Mouse (Mus musculus) kidney, embryonic 16.5 days (tissue): ENCODE data around the gene Scnn1a. TPM values are rescaled to one million over a fixed set of nuclear protein-coding genes. Genes with fewer than 3 reads are reported as not detected.
A peak's percentile ranks its signal among the peaks of the same experiment; 100 is the strongest.

Experiments used
- ATAC-seq: fragments of 200-750 bp; cut with Nextera tagmentation; 2 replicates; pipeline ENCODE4 v1.8.0; 2017; ENCODE audit warnings: moderate TSS enrichment; ENCODE audit not compliant: low FRiP score, low TSS enrichment
- H3K27ac ChIP-seq: fragments of 300-500 bp; sonication (generic); 2 replicates; pipeline ENCODE4 v1.5.1; 2014; ENCODE audit warnings: low read length
- H3K27me3 ChIP-seq: fragments of 300-500 bp; sonication (generic); 2 replicates; pipeline ENCODE4 v1.6.1; 2014; ENCODE audit warnings: low read length, control low read depth, mixed read lengths; ENCODE audit not compliant: insufficient read depth
- H3K36me3 ChIP-seq: fragments of 300-500 bp; sonication (generic); 2 replicates; pipeline ENCODE4 v1.6.1; 2014; ENCODE audit warnings: low read length, control low read depth, mixed read lengths; ENCODE audit not compliant: insufficient read depth
- H3K4me1 ChIP-seq: fragments of 300-500 bp; sonication (generic); 2 replicates; pipeline ENCODE4 v1.6.1; 2014; ENCODE audit warnings: low read length, control low read depth, mixed read lengths; ENCODE audit not compliant: insufficient read depth
- H3K4me2 ChIP-seq: fragments of 300-500 bp; sonication (generic); replicated peaks from 2 replicates; pipeline ENCODE4 v1.6.1; 2014; ENCODE audit warnings: low read depth, low read length
- H3K4me3 ChIP-seq: fragments of 300-500 bp; sonication (generic); 2 replicates; pipeline ENCODE4 v1.5.1; 2014; ENCODE audit warnings: mild to moderate bottlenecking, low read length
- H3K9ac ChIP-seq: fragments of 300-500 bp; sonication (generic); replicated peaks from 2 replicates; pipeline ENCODE4 v1.6.1; 2014; ENCODE audit warnings: low read length
- H3K9me3 ChIP-seq: fragments of 300-500 bp; sonication (generic); 2 replicates; pipeline ENCODE4 v1.6.1; 2016; ENCODE audit warnings: low read length, control low read depth
- WGBS: fragments of 180-500 bp; shearing (Covaris S2); extraction: QIAGEN DNeasy Blood & Tissue Kit; methylation state at CpG from one replicate; pipeline ENCODE4 v1.1.7; 2014; 5-methylcytosine and 5-hydroxymethylcytosine counted together
- polyA plus RNA-seq: library from polyadenylated mRNA; unstranded; fragments of >200 nt; fragmentation: Nextera tagmentation; extraction: Ambion mirVana; gene quantifications from 2 replicates; pipeline ENCODE4 v1.2.1, GENCODE M21; 2015

The Scnn1a gene
- polyA plus RNA-seq, 1 experiment from 2014 or later: 7.7 TPM

DNA sequence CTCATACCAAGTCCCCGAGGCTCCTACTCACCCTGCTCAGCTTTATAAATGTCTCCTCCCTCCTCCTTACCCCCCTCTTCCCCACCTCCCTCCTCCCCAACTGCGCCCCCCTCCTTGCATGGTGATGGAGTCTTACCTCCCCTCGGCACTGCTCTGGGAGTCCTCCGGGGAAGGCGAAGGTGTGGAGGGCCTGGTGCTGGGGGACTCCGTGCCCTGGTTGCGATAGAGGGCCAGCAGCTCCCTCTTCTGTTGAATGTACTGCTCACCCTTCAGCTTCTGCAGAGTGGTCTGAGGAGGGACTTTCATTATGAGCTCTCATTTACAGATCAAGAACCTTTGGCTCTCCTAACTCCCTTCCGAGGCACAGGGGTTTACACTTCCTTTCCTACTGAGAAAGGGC lies 44.0 kb downstream of the Scnn1a start:
- H3K36me3 ChIP-seq: peaks cover 32% of the 10 kb centered on the region
- WGBS: 11% methylated on average over 8 of the region's 8 CpGs
- peaks cover 40% of the 10 kb centered on the region for H3K4me1 ChIP-seq
- no peak overlapping the region for H3K27ac ChIP-seq
- H3K4me2 ChIP-seq: no peak overlapping the region
- H3K9ac ChIP-seq: no peak overlapping the region
- no peak overlapping the region for H3K4me3 ChIP-seq
- H3K9me3 ChIP-seq: no peaks in the 10 kb centered on the region
- no peaks in the 10 kb centered on the region for H3K27me3 ChIP-seq
- peak; percentile 43; the same call in 1 of the 2 replicates for ATAC-seq

GRCm38 (mm10) chr6:125365522-125365921 lies 45.1 kb downstream of the Scnn1a start:
- no peak overlapping the region for H3K4me3 ChIP-seq
- H3K9me3 ChIP-seq: no peaks in the 10 kb centered on the region
- peaks cover 37% of the 10 kb centered on the region for H3K4me1 ChIP-seq
- no peak overlapping the region for H3K4me2 ChIP-seq
- WGBS: 86% methylated on average over 5 of the region's 5 CpGs
- H3K27me3 ChIP-seq: no peaks in the 10 kb centered on the region
- peaks cover 22% of the 10 kb centered on the region for H3K36me3 ChIP-seq
- ATAC-seq: no peak
- H3K9ac ChIP-seq: no peak overlapping the region
- H3K27ac ChIP-seq: no peak overlapping the region

- peaks cover 16% of the 10 kb centered on the region for H3K36me3 ChIP-seq
- no peak overlapping the region for H3K9ac ChIP-seq
- no peak overlapping the region for H3K27ac ChIP-seq
- no peak overlapping the region for H3K4me2 ChIP-seq
- H3K4me3 ChIP-seq: no peak overlapping the region
- 71% methylated on average over 1 of the region's 1 CpGs for WGBS
- H3K4me1 ChIP-seq: peaks cover 35% of the 10 kb centered on the region
- no peaks in the 10 kb centered on the region for H3K9me3 ChIP-seq
- no peak for ATAC-seq
- H3K27me3 ChIP-seq: no peaks in the 10 kb centered on the region
Observed at GRCm38 (mm10) chr6:125366133-125366532, 45.7 kb downstream of the Scnn1a start.

GRCm38 (mm10) chr6:125367758-125368371 lies 47.4 kb downstream of the Scnn1a start:
- Histone ChIP-seq H3K4me1 (peaks cover 33% of the 10 kb centered on the region), H3K4me3 (no peak overlapping the region), H3K9ac (no peak overlapping the region), H3K27ac (peak overlapping the region; percentile 64), H3K36me3 (no peaks in the 10 kb centered on the region), H3K9me3 (no peaks in the 10 kb centered on the region), H3K27me3 (no peaks in the 10 kb centered on the region), H3K4me2 (no peak overlapping the region)
- no peak for ATAC-seq
- WGBS: 52% methylated on average over 4 of the region's 4 CpGs

GRCm38 (mm10) chr6:125377042-125377441 lies 56.6 kb downstream of the Scnn1a start:
- Histone ChIP-seq H3K4me3 (no peak overlapping the region), H3K27ac (no peak overlapping the region), H3K36me3 (peaks cover 2% of the 10 kb centered on the region; the same call in 1 of the 2 replicates), H3K27me3 (peaks cover 28% of the 10 kb centered on the region), H3K4me1 (peaks cover 40% of the 10 kb centered on the region), H3K9ac (peak overlapping the region; percentile 33; the same call in 1 of the 2 replicates), H3K4me2 (no peak overlapping the region), H3K9me3 (no peaks in the 10 kb centered on the region)
- no peak for ATAC-seq
- WGBS: 65% methylated on average over 6 of the region's 6 CpGs

GRCm38 (mm10) chr6:125377582-125378451 lies 57.4 kb downstream of the Scnn1a start:
- Histone ChIP-seq H3K4me3 (peak overlapping the region; percentile 10; the same call in 1 of the 2 replicates), H3K9me3 (no peaks in the 10 kb centered on the region), H3K4me2 (peak overlapping the region; percentile 37), H3K9ac (peak overlapping the region; percentile 33), H3K27ac (peak overlapping the region; percentile 58; the same call in 1 of the 2 replicates), H3K4me1 (peaks cover 40% of the 10 kb centered on the region), H3K27me3 (peaks cover 35% of the 10 kb centered on the region), H3K36me3 (peaks cover 2% of the 10 kb centered on the region; the same call in 1 of the 2 replicates)
- WGBS: 37% methylated on average over 16 of the region's 16 CpGs
- ATAC-seq: peak; percentile 73

DNA sequence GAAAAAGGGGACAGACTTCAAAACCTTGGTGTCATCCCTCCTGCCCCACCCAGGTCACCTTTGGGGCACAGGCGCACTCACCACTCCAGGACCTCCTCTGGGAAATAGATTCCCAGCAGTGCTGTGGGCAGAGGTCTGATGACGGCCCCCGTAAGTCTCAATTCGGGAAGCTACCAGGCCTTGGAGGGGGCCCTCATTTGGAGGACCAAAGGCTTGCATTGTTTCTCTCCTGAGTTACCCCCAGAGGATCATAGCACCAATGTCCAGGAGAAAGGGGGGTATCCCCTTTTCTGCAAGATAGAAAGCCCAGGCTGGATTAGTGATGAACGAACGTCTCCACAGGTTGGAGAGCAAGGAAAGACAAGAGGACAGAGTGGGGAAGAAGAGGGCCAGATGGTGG lies 58.2 kb downstream of the Scnn1a start:
- H3K27ac ChIP-seq: no peak overlapping the region
- H3K27me3 ChIP-seq: peaks cover 35% of the 10 kb centered on the region
- H3K4me3 ChIP-seq: no peak overlapping the region
- H3K9ac ChIP-seq: 0 out of 2 replicates have a peak overlapping the region, but pooled peaks have one; percentile 33
- ATAC-seq: 0 out of 2 replicates have a peak, but pooled peaks have one; percentile 1
- H3K4me1 ChIP-seq: peaks cover 40% of the 10 kb centered on the region
- H3K4me2 ChIP-seq: peak overlapping the region; percentile 37
- 28% methylated on average over 6 of the region's 6 CpGs for WGBS
- peaks cover 2% of the 10 kb centered on the region; the same call in 1 of the 2 replicates for H3K36me3 ChIP-seq
- no peaks in the 10 kb centered on the region for H3K9me3 ChIP-seq

GRCm38 (mm10) chr6:125379781-125380180 lies 59.3 kb downstream of the Scnn1a start:
- no peak for ATAC-seq
- Histone ChIP-seq H3K9ac (peak overlapping the region; percentile 66), H3K4me2 (peak overlapping the region; percentile 93), H3K4me3 (peak overlapping the region; percentile 59), H3K27ac (no peak overlapping the region), H3K27me3 (peaks cover 35% of the 10 kb centered on the region), H3K9me3 (no peaks in the 10 kb centered on the region), H3K36me3 (peaks cover 2% of the 10 kb centered on the region; the same call in 1 of the 2 replicates), H3K4me1 (peaks cover 40% of the 10 kb centered on the region)
- 4% methylated on average over 9 of the region's 9 CpGs for WGBS

GRCm38 (mm10) chr6:125380372-125381360 lies 60.2 kb downstream of the Scnn1a start, which contains the start of gene Plekhg6:
Plekhg6 (minus strand) TSS chr6:125380793.
- ATAC-seq: peak; percentile 55
- WGBS: 9% methylated on average over 36 of the region's 40 CpGs
- Histone ChIP-seq H3K4me1 (peaks cover 40% of the 10 kb centered on the region), H3K27ac (peak within 1 kb of the TSS; percentile 28; the same call in 1 of the 2 replicates), H3K36me3 (peaks cover 2% of the 10 kb centered on the region; the same call in 1 of the 2 replicates), H3K9me3 (no peaks in the 10 kb centered on the region), H3K4me3 (peak within 1 kb of the TSS; percentile 59), H3K27me3 (peaks cover 35% of the 10 kb centered on the region), H3K4me2 (peak within 1 kb of the TSS; percentile 93), H3K9ac (peak within 1 kb of the TSS; percentile 66)
